Mouse (Mus musculus) lung, postnatal 0 days (tissue): ENCODE measurements around the gene Hectd4. TPM values are rescaled to one million over a fixed set of nuclear protein-coding genes. Genes with fewer than 3 reads are reported as not detected.
"Not testable (repeated sequence)": the region's sequence is repeated elsewhere in the genome, so short reads cannot be mapped to it uniquely, and the experiment has no call there.

ENCODE experiments used
- ATAC-seq: fragments of 200-750 bp; cut with Nextera tagmentation; 2 replicates; pipeline ENCODE4 v1.8.0; 2017; ENCODE audit warnings: moderate library complexity
- DNase-seq: peaks from one replicate; pipeline ENCODE4 v3.0.0-alpha.2; 2016; ENCODE audit warnings: low spot score
- H3K27ac ChIP-seq: fragments of 300-500 bp; sonication (generic); 2 replicates; pipeline ENCODE4 v1.5.1; 2014; ENCODE audit warnings: antibody characterized with exemption, mild to moderate bottlenecking, low read length, mixed read lengths
- H3K27me3 ChIP-seq: fragments of 300-500 bp; sonication (generic); replicated peaks from 2 replicates; pipeline ENCODE4 v1.6.1; 2014; ENCODE audit warnings: low read length, mixed read lengths; ENCODE audit not compliant: insufficient read depth
- H3K36me3 ChIP-seq: fragments of 300-500 bp; sonication (generic); 2 replicates; pipeline ENCODE4 v1.6.1; 2014; ENCODE audit warnings: low read length, mixed read lengths; ENCODE audit not compliant: insufficient read depth
- H3K4me1 ChIP-seq: fragments of 300-500 bp; sonication (generic); 2 replicates; pipeline ENCODE4 v1.6.1; 2014; ENCODE audit warnings: antibody characterized with exemption, low read depth, low read length, mixed read lengths; ENCODE audit not compliant: insufficient read depth
- H3K4me2 ChIP-seq: fragments of 300-500 bp; sonication (generic); replicated peaks from 2 replicates; pipeline ENCODE4 v1.6.1; 2014; ENCODE audit warnings: low read depth, mild to moderate bottlenecking, low read length, moderate library complexity, mixed read lengths
- H3K4me3 ChIP-seq: fragments of 300-500 bp; sonication (generic); 2 replicates; pipeline ENCODE4 v1.5.1; 2014; ENCODE audit warnings: low read depth, low read length
- H3K9ac ChIP-seq: fragments of 300-500 bp; sonication (generic); replicated peaks from 2 replicates; pipeline ENCODE4 v1.6.1; 2014; ENCODE audit warnings: low read depth, mild to moderate bottlenecking
- H3K9me3 ChIP-seq: fragments of 300-500 bp; sonication (generic); 2 replicates; pipeline ENCODE4 v1.6.1; 2016; ENCODE audit warnings: low read length, mixed read lengths
- CTCF ChIP-seq: IDR thresholded peaks from 2 replicates; pipeline ENCODE4 v1.5.1; 2016; ENCODE audit warnings: antibody characterized with exemption, mild to moderate bottlenecking
- EP300 ChIP-seq: IDR thresholded peaks from 2 replicates; pipeline ENCODE4 v1.6.1; 2016; ENCODE audit warnings: antibody characterized with exemption, mild to moderate bottlenecking, control low read depth
- WGBS: fragments of 180-500 bp; shearing (Covaris S2); extraction: QIAGEN DNeasy Blood & Tissue Kit; methylation state at CpG from one replicate; pipeline ENCODE4 v1.1.7; 2014; 5-methylcytosine and 5-hydroxymethylcytosine counted together
- polyA plus RNA-seq: library from polyadenylated mRNA; unstranded; fragments of >200 nt; fragmentation: Nextera tagmentation; extraction: Ambion mirVana; gene quantifications from 2 replicates; pipeline ENCODE4 v1.2.1, GENCODE M21; 2015

Gene Hectd4
- polyA plus RNA-seq, 1 experiment from 2014 or later = 2.5 TPM

DNA sequence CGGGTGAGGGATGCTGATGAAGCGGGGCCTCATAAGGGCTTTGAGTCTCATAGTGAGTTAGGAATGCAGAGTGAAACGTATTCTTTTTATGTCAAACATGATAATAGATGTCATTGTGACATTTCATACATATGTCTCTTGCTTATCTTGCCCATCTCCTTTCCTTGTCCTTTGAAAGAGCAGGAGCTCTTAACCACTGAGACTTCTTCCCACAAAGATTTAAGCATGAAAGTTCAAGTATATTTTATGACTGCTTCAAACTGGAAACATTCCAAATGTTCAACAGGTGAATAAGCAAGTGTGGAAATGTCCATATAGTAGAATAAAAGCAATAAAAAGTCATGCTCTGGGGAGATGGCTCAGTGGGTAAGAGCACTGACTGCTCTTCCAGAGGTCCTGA lies 6.4 kb downstream of the Hectd4 start:
- H3K4me3 ChIP-seq = no peak overlapping the region
- H3K36me3 ChIP-seq = no peaks in the 10 kb centered on the region
- no peak overlapping the region for H3K27ac ChIP-seq
- WGBS = 58% methylated on average over 3 of the region's 3 CpGs
- no peak overlapping the region for H3K9ac ChIP-seq
- no peaks in the 10 kb centered on the region for H3K27me3 ChIP-seq
- no peak for ATAC-seq
- no peak for TF ChIP-seq EP300
- TF ChIP-seq CTCF = no peak
- no peak for DNase-seq
- H3K9me3 ChIP-seq = no peaks in the 10 kb centered on the region
- no peaks in the 10 kb centered on the region for H3K4me1 ChIP-seq
- H3K4me2 ChIP-seq = no peak overlapping the region

GRCm38 (mm10) chr5:121226845-121227244 lies 6.8 kb downstream of the Hectd4 start:
- Histone ChIP-seq H3K4me3 (no peak overlapping the region), H3K4me1 (no peaks in the 10 kb centered on the region)
- no peak for ATAC-seq

GRCm38 (mm10) chr5:121227330-121227729 lies 7.3 kb downstream of the Hectd4 start:
- not testable (repeated sequence) for H3K4me1 ChIP-seq, H3K9me3 ChIP-seq, H3K36me3 ChIP-seq, H3K4me3 ChIP-seq, ATAC-seq, H3K27me3 ChIP-seq, H3K4me2 ChIP-seq, H3K9ac ChIP-seq, H3K27ac ChIP-seq, DNase-seq
- WGBS = 81% methylated on average over 1 of the region's 1 CpGs

More at GRCm38 (mm10) chr5:121226845-121227244, 6.8 kb downstream of the Hectd4 start:
- no peak overlapping the region for H3K9ac ChIP-seq
- no peak for DNase-seq
- H3K27me3 ChIP-seq = no peaks in the 10 kb centered on the region
- no peak overlapping the region for H3K4me2 ChIP-seq
- no peaks in the 10 kb centered on the region for H3K36me3 ChIP-seq
- TF ChIP-seq CTCF (no peak), EP300 (no peak)
- no peak overlapping the region for H3K27ac ChIP-seq
- WGBS = 78% methylated on average over 4 of the region's 4 CpGs
- no peaks in the 10 kb centered on the region for H3K9me3 ChIP-seq

DNA sequence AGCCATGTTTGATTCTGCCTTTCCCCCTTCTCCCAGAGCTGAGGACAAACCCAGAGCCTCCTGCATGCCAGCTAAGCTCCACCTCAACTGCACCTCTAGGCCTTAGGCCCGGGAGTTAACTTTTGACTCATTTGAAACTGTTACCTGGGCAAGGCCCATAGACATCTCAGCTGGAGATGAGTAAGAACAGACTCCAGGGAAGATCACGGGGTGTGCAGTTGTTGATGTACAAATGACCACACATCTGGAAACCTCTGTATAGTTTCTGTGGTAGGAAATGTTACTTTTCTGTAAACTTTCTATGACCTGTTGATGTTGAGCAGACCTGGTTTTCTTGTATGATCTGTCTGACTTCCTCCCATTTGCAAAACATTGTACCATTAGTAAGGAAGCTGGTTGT lies 9.2 kb downstream of the Hectd4 start:
- Histone ChIP-seq H3K36me3 (no peaks in the 10 kb centered on the region), H3K27me3 (no peaks in the 10 kb centered on the region), H3K9me3 (no peaks in the 10 kb centered on the region), H3K4me1 (no peaks in the 10 kb centered on the region), H3K4me3 (no peak overlapping the region), H3K9ac (no peak overlapping the region), H3K27ac (no peak overlapping the region), H3K4me2 (no peak overlapping the region)
- 92% methylated on average over 2 of the region's 2 CpGs for WGBS
- ATAC-seq (no peak), DNase-seq (no peak)
- TF ChIP-seq EP300 = no peak

DNA sequence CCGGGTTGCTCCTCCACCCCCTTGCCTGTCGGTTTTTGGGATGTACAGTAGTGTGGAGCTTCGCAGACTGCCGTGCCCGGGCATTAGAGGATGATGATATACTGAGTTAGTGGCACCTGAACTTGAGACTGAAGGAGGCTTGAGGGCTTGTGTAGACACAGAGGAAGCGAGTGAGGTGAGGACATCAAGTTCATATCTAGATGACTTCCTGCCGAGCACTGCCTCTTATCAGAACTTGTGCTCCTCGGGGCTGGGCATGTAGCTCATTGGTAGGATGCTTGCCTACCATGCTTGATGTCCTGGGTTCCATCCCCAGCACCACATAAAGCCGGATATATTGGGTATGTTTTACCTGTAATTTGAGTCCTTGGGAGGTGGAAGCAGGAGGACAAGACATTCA lies 10.8 kb downstream of the Hectd4 start:
- H3K9ac ChIP-seq = no peak overlapping the region
- H3K27me3 ChIP-seq = no peaks in the 10 kb centered on the region
- DNase-seq (no peak), ATAC-seq (no peak)
- H3K4me3 ChIP-seq = no peak overlapping the region
- H3K27ac ChIP-seq = no peak overlapping the region
- TF ChIP-seq EP300 (no peak), CTCF (no peak)
- H3K4me1 ChIP-seq = no peaks in the 10 kb centered on the region
- 70% methylated on average over 9 of the region's 9 CpGs for WGBS
- no peaks in the 10 kb centered on the region for H3K9me3 ChIP-seq
- H3K4me2 ChIP-seq = no peak overlapping the region
- H3K36me3 ChIP-seq = no peaks in the 10 kb centered on the region

- WGBS = 100% methylated on average over 1 of the region's 1 CpGs
- TF ChIP-seq EP300 (no peak), CTCF (no peak)
- ATAC-seq = no peak
These were observed 12.8 kb downstream of the Hectd4 start for GRCm38 (mm10) chr5:121232789-121233188.

GRCm38 (mm10) chr5:121233726-121234125 lies 13.7 kb downstream of the Hectd4 start:
- no peak overlapping the region for H3K4me2 ChIP-seq
- no peak overlapping the region for H3K27ac ChIP-seq
- no peaks in the 10 kb centered on the region for H3K9me3 ChIP-seq
- no peak for TF ChIP-seq CTCF
- TF ChIP-seq EP300 = no peak
- 52% methylated on average over 2 of the region's 2 CpGs for WGBS
- no peak for ATAC-seq
- H3K27me3 ChIP-seq = no peaks in the 10 kb centered on the region
- no peak overlapping the region for H3K9ac ChIP-seq
- H3K4me1 ChIP-seq = no peaks in the 10 kb centered on the region
- H3K4me3 ChIP-seq = no peak overlapping the region
- no peak for DNase-seq
- no peaks in the 10 kb centered on the region for H3K36me3 ChIP-seq

More at GRCm38 (mm10) chr5:121232789-121233188, 12.8 kb downstream of the Hectd4 start:
- H3K4me3 ChIP-seq = no peak overlapping the region
- H3K36me3 ChIP-seq = no peaks in the 10 kb centered on the region
- DNase-seq = no peak
- H3K27ac ChIP-seq = no peak overlapping the region
- no peak overlapping the region for H3K9ac ChIP-seq
- no peaks in the 10 kb centered on the region for H3K27me3 ChIP-seq
- no peaks in the 10 kb centered on the region for H3K4me1 ChIP-seq
- no peaks in the 10 kb centered on the region for H3K9me3 ChIP-seq
- no peak overlapping the region for H3K4me2 ChIP-seq
